Mouse (Mus musculus): Measurements from ENCODE around the gene Uap1l1. TPM values are rescaled to one million over a fixed set of nuclear protein-coding genes. Genes with fewer than 3 reads are reported as not detected.
"Not testable (repeated sequence)": the region's sequence is repeated elsewhere in the genome, so short reads cannot be mapped to it uniquely, and the experiment has no call there.

The Uap1l1 gene
- 6.3 and 6.8 TPM in 2 replicates for polyA plus RNA-seq (2014; fragmentation: Nextera tagmentation; extraction: Ambion mirVana)

- H3K4me2 ChIP-seq (replicated peaks) = peak within 1 kb of the TSS; percentile 99
- no peak within 1 kb of the TSS for H3K27ac ChIP-seq
- H3K9ac ChIP-seq = peak within 1 kb of the TSS; percentile 72
- WGBS = under 1% methylated on average over 54 of the region's 54 CpGs
- ATAC-seq (ENCODE audit: low FRiP score) (peak; percentile 69), DNase-seq (ENCODE audit: low spot score) (peak; percentile 51)
- H3K4me1 ChIP-seq (replicated peaks; ENCODE audit: control insufficient read depth, insufficient read depth, low read length) = 0 out of 2 replicates have a peak, but pooled peaks cover 11% of the 10 kb centered on the region
- H3K36me3 ChIP-seq (replicated peaks; ENCODE audit: control insufficient read depth, insufficient read depth) = no peaks in the 10 kb centered on the region
- H3K4me3 ChIP-seq (replicated peaks; ENCODE audit: low read length) = peak within 1 kb of the TSS; percentile 55
- peaks cover 33% of the 10 kb centered on the region for H3K27me3 ChIP-seq (ENCODE audit: control insufficient read depth, insufficient read depth, low read length)
- H3K9me3 ChIP-seq (ENCODE audit: control insufficient read depth, low read length) = no peaks in the 10 kb centered on the region
These were observed at the start of gene Uap1l1 for GRCm38 (mm10) chr2:25365091-25365761. TSS of gene Uap1l1 (minus strand) at chr2:25365682.

- H3K4me1 ChIP-seq (replicated peaks; ENCODE audit: control insufficient read depth, insufficient read depth, low read length); H3K9ac ChIP-seq; ATAC-seq (ENCODE audit: low FRiP score); H3K4me3 ChIP-seq (replicated peaks; ENCODE audit: low read length); DNase-seq (ENCODE audit: low spot score); H3K27ac ChIP-seq; H3K4me2 ChIP-seq (replicated peaks); H3K27me3 ChIP-seq (ENCODE audit: control insufficient read depth, insufficient read depth, low read length); H3K9me3 ChIP-seq (ENCODE audit: control insufficient read depth, low read length): not testable (repeated sequence)
- peaks cover 51% of the 10 kb centered on the region for H3K36me3 ChIP-seq (replicated peaks; ENCODE audit: control insufficient read depth, insufficient read depth)
These were observed 48.0 kb upstream of the Uap1l1 start for GRCm38 (mm10) chr2:25413436-25413835.

GRCm38 (mm10) chr2:25408908-25409307 lies 43.4 kb upstream of the Uap1l1 start:
- Histone ChIP-seq H3K4me1 (replicated peaks; ENCODE audit: control insufficient read depth, insufficient read depth, low read length) (peaks cover 16% of the 10 kb centered on the region), H3K9me3 (ENCODE audit: control insufficient read depth, low read length) (no peaks in the 10 kb centered on the region), H3K36me3 (replicated peaks; ENCODE audit: control insufficient read depth, insufficient read depth) (peaks cover 67% of the 10 kb centered on the region), H3K4me2 (replicated peaks) (no peak overlapping the region), H3K27ac (no peak overlapping the region), H3K27me3 (ENCODE audit: control insufficient read depth, insufficient read depth, low read length) (no peaks in the 10 kb centered on the region), H3K4me3 (replicated peaks; ENCODE audit: low read length) (no peak overlapping the region), H3K9ac (no peak overlapping the region)
- ATAC-seq (ENCODE audit: low FRiP score) (no peak), DNase-seq (ENCODE audit: low spot score) (no peak)
- WGBS = 90% methylated on average over 10 of the region's 10 CpGs

GRCm38 (mm10) chr2:25403994-25404393 lies 38.5 kb upstream of the Uap1l1 start:
- peaks cover 25% of the 10 kb centered on the region for H3K36me3 ChIP-seq (replicated peaks; ENCODE audit: control insufficient read depth, insufficient read depth)
- H3K27me3 ChIP-seq (ENCODE audit: control insufficient read depth, insufficient read depth, low read length) = peaks cover 19% of the 10 kb centered on the region
- H3K4me2 ChIP-seq (replicated peaks) = peak overlapping the region; percentile 62
- H3K4me3 ChIP-seq (replicated peaks; ENCODE audit: low read length) = peak overlapping the region; percentile 94
- H3K9ac ChIP-seq = peak overlapping the region; percentile 99
- peak overlapping the region; percentile 95; the same call in 1 of the 2 replicates for H3K27ac ChIP-seq
- no peaks in the 10 kb centered on the region for H3K9me3 ChIP-seq (ENCODE audit: control insufficient read depth, low read length)
- DNase-seq (ENCODE audit: low spot score) (no peak), ATAC-seq (ENCODE audit: low FRiP score) (no peak)
- peaks cover 32% of the 10 kb centered on the region for H3K4me1 ChIP-seq (replicated peaks; ENCODE audit: control insufficient read depth, insufficient read depth, low read length)
- 85% methylated on average over 4 of the region's 4 CpGs for WGBS

GRCm38 (mm10) chr2:25402972-25403601 lies 37.6 kb upstream of the Uap1l1 start:
- Histone ChIP-seq H3K4me2 (replicated peaks) (peak overlapping the region; percentile 62), H3K27ac (peak overlapping the region; percentile 95), H3K27me3 (ENCODE audit: control insufficient read depth, insufficient read depth, low read length) (peaks cover 28% of the 10 kb centered on the region), H3K4me1 (replicated peaks; ENCODE audit: control insufficient read depth, insufficient read depth, low read length) (peaks cover 32% of the 10 kb centered on the region), H3K9ac (peak overlapping the region; percentile 99), H3K9me3 (ENCODE audit: control insufficient read depth, low read length) (no peaks in the 10 kb centered on the region), H3K4me3 (replicated peaks; ENCODE audit: low read length) (peak overlapping the region; percentile 94), H3K36me3 (replicated peaks; ENCODE audit: control insufficient read depth, insufficient read depth) (peaks cover 16% of the 10 kb centered on the region)
- peak; percentile 82 for DNase-seq (ENCODE audit: low spot score)
- peak; percentile 85 for ATAC-seq (ENCODE audit: low FRiP score)
- WGBS = under 1% methylated on average over 48 of the region's 54 CpGs

GRCm38 (mm10) chr2:25402377-25402971 lies 37.0 kb upstream of the Uap1l1 start:
- Histone ChIP-seq H3K4me2 (replicated peaks) (peak overlapping the region; percentile 62), H3K36me3 (replicated peaks; ENCODE audit: control insufficient read depth, insufficient read depth) (peaks cover 10% of the 10 kb centered on the region), H3K27me3 (ENCODE audit: control insufficient read depth, insufficient read depth, low read length) (peaks cover 34% of the 10 kb centered on the region), H3K4me3 (replicated peaks; ENCODE audit: low read length) (peak overlapping the region; percentile 94), H3K9me3 (ENCODE audit: control insufficient read depth, low read length) (no peaks in the 10 kb centered on the region), H3K27ac (peak overlapping the region; percentile 95), H3K4me1 (replicated peaks; ENCODE audit: control insufficient read depth, insufficient read depth, low read length) (peaks cover 32% of the 10 kb centered on the region), H3K9ac (peak overlapping the region; percentile 99)
- WGBS = under 1% methylated on average over 13 of the region's 13 CpGs
- ATAC-seq (ENCODE audit: low FRiP score) (peak; percentile 9; the same call in 1 of the 2 replicates), DNase-seq (ENCODE audit: low spot score) (peak; percentile 88)

GRCm38 (mm10) chr2:25400764-25401163 lies 35.3 kb upstream of the Uap1l1 start:
- peak overlapping the region; percentile 22 for H3K4me3 ChIP-seq (replicated peaks; ENCODE audit: low read length)
- no peaks in the 10 kb centered on the region for H3K9me3 ChIP-seq (ENCODE audit: control insufficient read depth, low read length)
- peak overlapping the region; percentile 52 for H3K4me2 ChIP-seq (replicated peaks)
- no peaks in the 10 kb centered on the region for H3K36me3 ChIP-seq (replicated peaks; ENCODE audit: control insufficient read depth, insufficient read depth)
- ATAC-seq (ENCODE audit: low FRiP score) = no peak; the same call in 1 of the 2 replicates
- peaks cover 51% of the 10 kb centered on the region for H3K27me3 ChIP-seq (ENCODE audit: control insufficient read depth, insufficient read depth, low read length)
- H3K4me1 ChIP-seq (replicated peaks; ENCODE audit: control insufficient read depth, insufficient read depth, low read length) = peaks cover 31% of the 10 kb centered on the region
- DNase-seq (ENCODE audit: low spot score) = peak; percentile 60
- 3% methylated on average over 17 of the region's 17 CpGs for WGBS
- peak overlapping the region; percentile 43; the same call in 1 of the 2 replicates for H3K9ac ChIP-seq
- H3K27ac ChIP-seq = no peak overlapping the region

- Histone ChIP-seq H3K9ac (peak overlapping the region; percentile 43; the same call in 1 of the 2 replicates), H3K36me3 (replicated peaks; ENCODE audit: control insufficient read depth, insufficient read depth) (no peaks in the 10 kb centered on the region), H3K27me3 (ENCODE audit: control insufficient read depth, insufficient read depth, low read length) (peaks cover 56% of the 10 kb centered on the region), H3K27ac (no peak overlapping the region), H3K4me3 (replicated peaks; ENCODE audit: low read length) (peak overlapping the region; percentile 22), H3K9me3 (ENCODE audit: control insufficient read depth, low read length) (no peaks in the 10 kb centered on the region), H3K4me1 (replicated peaks; ENCODE audit: control insufficient read depth, insufficient read depth, low read length) (peaks cover 32% of the 10 kb centered on the region), H3K4me2 (replicated peaks) (peak overlapping the region; percentile 52)
- DNase-seq (ENCODE audit: low spot score) (no peak), ATAC-seq (ENCODE audit: low FRiP score) (no peak)
- 18% methylated on average over 16 of the region's 16 CpGs for WGBS
These were observed 34.8 kb upstream of the Uap1l1 start for GRCm38 (mm10) chr2:25400291-25400690.

- Histone ChIP-seq H3K9me3 (ENCODE audit: control insufficient read depth, low read length) (no peaks in the 10 kb centered on the region), H3K36me3 (replicated peaks; ENCODE audit: control insufficient read depth, insufficient read depth) (no peaks in the 10 kb centered on the region), H3K4me1 (replicated peaks; ENCODE audit: control insufficient read depth, insufficient read depth, low read length) (peaks cover 36% of the 10 kb centered on the region), H3K27ac (no peak within 1 kb of the TSS), H3K9ac (no peak within 1 kb of the TSS), H3K4me3 (replicated peaks; ENCODE audit: low read length) (no peak within 1 kb of the TSS), H3K4me2 (replicated peaks) (no peak within 1 kb of the TSS), H3K27me3 (ENCODE audit: control insufficient read depth, insufficient read depth, low read length) (peaks cover 64% of the 10 kb centered on the region)
- ATAC-seq (ENCODE audit: low FRiP score) (no peak), DNase-seq (ENCODE audit: low spot score) (no peak)
- 66% methylated on average over 8 of the region's 8 CpGs for WGBS
These were observed 33.6 kb upstream of the Uap1l1 start, which contains the start of gene Npdc1 for GRCm38 (mm10) chr2:25399051-25399450. TSS of gene Npdc1 (plus strand) at chr2:25399351.

All from hindbrain, embryonic 14.5 days (tissue).